Mouse (Mus musculus) heart, adult 2 months (tissue): ENCODE measurements around the gene Arhgef2. TPM values are rescaled to one million over a fixed set of nuclear protein-coding genes. Genes with fewer than 3 reads are reported as not detected.

Experiments
- DNase-seq, 2 experiments: peaks; one replicate each; pipeline ENCODE4 v3.0.0; 2021
- H3K27ac ChIP-seq: fragments of 200-600 bp; 2 replicates; pipeline ENCODE4 v1.8.1; 2022
- H3K27me3 ChIP-seq: fragments of 200-500 bp; 2 replicates; pipeline ENCODE4 v1.6.1; 2012; ENCODE audit warnings: mild to moderate bottlenecking, low read length, inconsistent platforms, mixed read lengths; ENCODE audit not compliant: control insufficient read depth, insufficient read depth
- H3K36me3 ChIP-seq: fragments of 200-500 bp; 2 replicates; pipeline ENCODE4 v1.6.1; 2012; ENCODE audit warnings: low read length, inconsistent platforms; ENCODE audit not compliant: control insufficient read depth, insufficient read depth
- H3K4me1 ChIP-seq: fragments of 200-500 bp; 2 replicates; pipeline ENCODE4 v1.6.1; 2011; ENCODE audit warnings: low read length; ENCODE audit not compliant: control insufficient read depth, insufficient read depth
- H3K4me3 ChIP-seq: fragments of 200-600 bp; 2 replicates; pipeline ENCODE4 v1.8.1; 2022
- H3K79me2 ChIP-seq: fragments of 200-500 bp; replicated peaks from 2 replicates; pipeline ENCODE4 v1.6.1; 2012; ENCODE audit warnings: mild to moderate bottlenecking, inconsistent platforms, low read length, moderate library complexity, mixed read lengths; ENCODE audit not compliant: control insufficient read depth, insufficient read depth
- H3K9ac ChIP-seq: fragments of 200-500 bp; 2 replicates; pipeline ENCODE4 v1.6.1; 2012; ENCODE audit warnings: low read depth, mild to moderate bottlenecking, control low read depth, inconsistent platforms, low read length, mixed read lengths
- CTCF ChIP-seq: fragments of 200-600 bp; IDR thresholded peaks from 2 replicates; pipeline ENCODE4 v1.8.1; 2022; ENCODE audit warnings: antibody characterized with exemption, mild to moderate bottlenecking, moderate library complexity
- EP300 ChIP-seq: fragments of 200-500 bp; IDR thresholded peaks from 2 replicates; pipeline ENCODE4 v1.6.1; 2011; ENCODE audit warnings: low read depth, low read length, control low read depth; ENCODE audit not compliant: insufficient read depth
- POLR2A ChIP-seq: fragments of 200-500 bp; IDR thresholded peaks from 2 replicates; pipeline ENCODE4 v1.6.1; 2011; ENCODE audit warnings: mild to moderate bottlenecking, low read depth, low read length, control low read depth; ENCODE audit not compliant: insufficient read depth
- WGBS: fragments of 180-500 bp; shearing (Covaris S2); methylation state at CpG from one replicate; pipeline ENCODE4 v1.1.7; 2018; 5-methylcytosine and 5-hydroxymethylcytosine counted together
- intact Hi-C: fragments of 180-260 bp; cut with DNase I; formaldehyde crosslinking; loops from one replicate; pipeline ENCODE4 v1.15.1; 2025
- polyA plus RNA-seq: library from polyadenylated mRNA; depleted of rRNA; stranded (reverse); fragments of >200 nt; gene quantifications from 2 replicates; pipeline ENCODE4 v1.2.3, GENCODE M21; 2012
- total RNA-seq, 2 experiments: library from RNA; stranded (reverse); gene quantifications; 2 replicates each; pipeline ENCODE4 v1.2.3; 2021

Gene Arhgef2
- total and polyA plus RNA-seq, 3 experiments: 37.3 to 51.0 (median 37.5) TPM

GRCm38 (mm10) chr3:88566116-88566515, 39.6 kb upstream of the Arhgef2 start:
- WGBS: 67% methylated on average over 3 of the region's 3 CpGs
- DNase-seq: peak in 1 of 2 experiments; percentile 56
- H3K27me3 ChIP-seq: no peaks in the 10 kb centered on the region
- TF ChIP-seq EP300: 0 out of 2 replicates have a peak, but pooled peaks have one; percentile 41
- TF ChIP-seq POLR2A: no peak
- TF ChIP-seq CTCF: no peak
- H3K79me2 ChIP-seq: no peaks in the 10 kb centered on the region
- H3K4me3 ChIP-seq: no peak overlapping the region
- H3K36me3 ChIP-seq: no peaks in the 10 kb centered on the region
- H3K27ac ChIP-seq: peak overlapping the region; percentile 78
- H3K9ac ChIP-seq: no peak overlapping the region
- no peaks in the 10 kb centered on the region for H3K4me1 ChIP-seq
- intact Hi-C loops: no loop called here

- intact Hi-C loops: no loop called here
- DNase-seq: no peak
- 31% methylated on average over 4 of the region's 4 CpGs for WGBS
- H3K27me3 ChIP-seq: no peaks in the 10 kb centered on the region
- peak overlapping the region; percentile 78 for H3K27ac ChIP-seq
- H3K4me3 ChIP-seq: no peak overlapping the region
- no peaks in the 10 kb centered on the region for H3K36me3 ChIP-seq
- H3K9ac ChIP-seq: no peak overlapping the region
- no peaks in the 10 kb centered on the region for H3K79me2 ChIP-seq
- TF ChIP-seq POLR2A (no peak), EP300 (no peak), CTCF (no peak)
- H3K4me1 ChIP-seq: no peaks in the 10 kb centered on the region
Measured at GRCm38 (mm10) chr3:88566536-88567061, 39.2 kb upstream of the Arhgef2 start.

GRCm38 (mm10) chr3:88567892-88568291, 37.9 kb upstream of the Arhgef2 start:
- Histone ChIP-seq H3K4me1 (no peaks in the 10 kb centered on the region), H3K4me3 (no peak overlapping the region), H3K27ac (no peak overlapping the region; the same call in 1 of the 2 replicates), H3K9ac (no peak overlapping the region), H3K79me2 (no peaks in the 10 kb centered on the region), H3K27me3 (no peaks in the 10 kb centered on the region), H3K36me3 (no peaks in the 10 kb centered on the region)
- WGBS: 59% methylated on average over 6 of the region's 6 CpGs
- TF ChIP-seq CTCF (no peak), POLR2A (no peak), EP300 (no peak)
- no peak for DNase-seq
- intact Hi-C loops: no loop called here

- DNase-seq: no peak
- intact Hi-C loops: no loop called here
- no peaks in the 10 kb centered on the region for H3K27me3 ChIP-seq
- WGBS: 88% methylated on average over 2 of the region's 2 CpGs
- no peak overlapping the region for H3K9ac ChIP-seq
- TF ChIP-seq CTCF (no peak), EP300 (no peak), POLR2A (no peak)
- H3K27ac ChIP-seq: no peak overlapping the region
- no peaks in the 10 kb centered on the region for H3K36me3 ChIP-seq
- no peaks in the 10 kb centered on the region for H3K4me1 ChIP-seq
- no peak overlapping the region for H3K4me3 ChIP-seq
- H3K79me2 ChIP-seq: no peaks in the 10 kb centered on the region
Measured at GRCm38 (mm10) chr3:88568615-88569014, 37.2 kb upstream of the Arhgef2 start.

- intact Hi-C loops: no loop called here
- Histone ChIP-seq H3K27me3 (no peaks in the 10 kb centered on the region), H3K4me3 (no peak overlapping the region), H3K4me1 (no peaks in the 10 kb centered on the region), H3K27ac (no peak overlapping the region), H3K9ac (no peak overlapping the region), H3K36me3 (no peaks in the 10 kb centered on the region), H3K79me2 (no peaks in the 10 kb centered on the region)
- WGBS: 98% methylated on average over 2 of the region's 2 CpGs
- no peak for DNase-seq
- TF ChIP-seq CTCF (no peak), EP300 (no peak), POLR2A (no peak)
Measured at GRCm38 (mm10) chr3:88569093-88569492, 36.7 kb upstream of the Arhgef2 start.

GRCm38 (mm10) chr3:88569694-88570093, 36.1 kb upstream of the Arhgef2 start:
- Histone ChIP-seq H3K27ac (no peak overlapping the region), H3K9ac (no peak overlapping the region), H3K4me1 (no peaks in the 10 kb centered on the region), H3K79me2 (no peaks in the 10 kb centered on the region), H3K4me3 (no peak overlapping the region), H3K36me3 (no peaks in the 10 kb centered on the region), H3K27me3 (no peaks in the 10 kb centered on the region)
- 90% methylated on average over 5 of the region's 5 CpGs for WGBS
- TF ChIP-seq CTCF (no peak), EP300 (no peak), POLR2A (no peak)
- DNase-seq: no peak
- intact Hi-C loops: no loop called here
